Mouse (Mus musculus) lung, postnatal 0 days (tissue): ENCODE measurements around the gene Zfp1.

Experiments
- CTCF ChIP-seq: IDR thresholded peaks from 2 replicates; pipeline ENCODE4 v1.5.1; 2016; ENCODE audit warnings: antibody characterized with exemption, mild to moderate bottlenecking
- EP300 ChIP-seq: IDR thresholded peaks from 2 replicates; pipeline ENCODE4 v1.6.1; 2016; ENCODE audit warnings: antibody characterized with exemption, mild to moderate bottlenecking, control low read depth

GRCm38 (mm10) chr8:111662473-111662872, 19.3 kb downstream of the Zfp1 start:
- TF ChIP-seq CTCF (peak; percentile 94), EP300 (no peak)
